Mouse (Mus musculus) inflammation-experienced regulatory T-cells, adult 6 months (primary cell): ENCODE results near the gene Adgrl2. TPM values are rescaled to one million over a fixed set of nuclear protein-coding genes. Genes with fewer than 3 reads are reported as not detected.

Source experiments
- ATAC-seq: one replicate; pipeline ENCODE4 v1.8.0; 2017
- polyA plus RNA-seq, 3 experiments: library from polyadenylated mRNA; unstranded; fragments of 100-300 nt; shearing (Covaris generic); gene quantifications; one replicate each; pipeline ENCODE4 v1.2.1; 2017

The Adgrl2 gene
- polyA plus RNA-seq, 3 experiments from 2014 or later: 0.17 TPM; not detected in 2

GRCm38 (mm10) chr3:148819323-148820046 is 170.9 kb downstream of the Adgrl2 start:
- no peak for ATAC-seq

- ATAC-seq: no peak
Measured at GRCm38 (mm10) chr3:148818414-148819105, 171.8 kb downstream of the Adgrl2 start.

GRCm38 (mm10) chr3:148817491-148817890 is 172.9 kb downstream of the Adgrl2 start:
- no peak for ATAC-seq

GRCm38 (mm10) chr3:148813121-148813520 is 177.2 kb downstream of the Adgrl2 start:
- ATAC-seq: no peak

GRCm38 (mm10) chr3:148812059-148812458 is 178.3 kb downstream of the Adgrl2 start:
- ATAC-seq: no peak

GRCm38 (mm10) chr3:148806977-148807376 is 183.4 kb downstream of the Adgrl2 start:
- no peak for ATAC-seq

GRCm38 (mm10) chr3:148793286-148793913 is 197.0 kb downstream of the Adgrl2 start:
- ATAC-seq: no peak

- no peak for ATAC-seq
Measured at GRCm38 (mm10) chr3:148770310-148770709, 220.0 kb downstream of the Adgrl2 start.
